Mouse (Mus musculus) lung, postnatal 4 days (tissue): ENCODE results near the gene Mob1a.

Source experiments
- DNase-seq, 2 experiments: peaks; one replicate each; pipeline ENCODE4 v3.0.0; 2021

Mob1a gene

DNA sequence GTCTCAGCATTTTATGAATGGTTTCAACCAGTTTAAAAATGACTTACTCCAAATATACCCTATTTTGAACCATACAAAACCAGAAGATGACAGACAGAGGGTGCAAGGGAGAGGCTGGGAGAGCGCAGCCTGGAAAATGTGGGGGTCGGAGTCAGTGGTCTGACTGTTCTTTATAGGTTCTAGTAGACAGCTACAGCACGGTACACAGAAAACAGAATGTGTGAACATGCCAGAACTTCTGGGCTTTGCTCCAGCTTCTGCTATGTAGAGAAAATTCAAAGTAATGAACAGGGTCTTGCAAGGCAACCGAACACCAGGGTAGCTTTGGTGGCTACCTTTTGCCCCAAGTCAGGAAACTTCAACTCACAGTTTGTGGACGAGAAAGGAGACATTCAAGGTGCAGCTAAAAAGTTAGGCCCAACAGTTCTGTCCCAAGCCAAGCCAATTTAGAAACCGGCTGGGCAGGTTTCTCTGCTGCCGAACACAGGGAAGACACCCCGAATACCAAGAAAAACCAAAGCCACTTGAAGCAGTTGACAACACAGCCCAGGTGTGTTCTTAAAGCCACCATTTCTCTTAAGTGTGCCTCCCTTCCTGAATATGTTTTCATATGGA lies 66.5 kb downstream of the Mob1a start:
- peak; percentile 39 to 60 for DNase-seq
